Mouse (Mus musculus): ENCODE data around the gene Vmn1r56. TPM values are rescaled to one million over a fixed set of nuclear protein-coding genes. Genes with fewer than 3 reads are reported as not detected.
"Not testable (repeated sequence)": the region's sequence is repeated elsewhere in the genome, so short reads cannot be mapped to it uniquely, and the experiment has no call there.

The Vmn1r56 gene
- not detected in 2 replicates for polyA plus RNA-seq (2016; fragmentation: Nextera tagmentation; extraction: Ambion mirVana)

DNA sequence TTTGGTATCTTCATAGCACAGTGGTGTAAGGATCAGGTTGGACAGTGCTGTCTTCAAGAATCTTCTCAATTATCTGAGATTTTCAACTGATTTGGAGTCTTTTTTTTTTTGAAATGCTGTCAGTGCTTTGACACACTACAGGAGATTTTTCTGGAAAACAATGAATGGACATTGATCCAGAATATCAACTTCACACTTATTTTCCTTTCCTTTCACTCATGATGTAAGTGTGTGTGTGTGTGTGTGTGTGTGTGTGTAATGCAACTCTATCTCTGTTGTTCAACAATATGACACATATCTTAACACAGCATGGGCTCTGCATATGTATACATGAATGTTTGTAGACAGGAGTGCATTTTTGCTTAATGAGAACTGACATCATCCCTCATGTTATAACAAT lies at the start of gene Vmn1r56:
TSS of gene Vmn1r56 (minus strand) at position 101 of the 400 bp plus-strand sequence.
- not testable (repeated sequence) for H3K4me2 ChIP-seq (replicated peaks); H3K9me3 ChIP-seq; H3K4me3 ChIP-seq; H3K27me3 ChIP-seq; H3K4me1 ChIP-seq; H3K27ac ChIP-seq (replicated peaks); ATAC-seq (ENCODE audit: low FRiP score, low read depth); H3K9ac ChIP-seq (replicated peaks); H3K36me3 ChIP-seq

- 77% methylated on average over 1 of the region's 1 CpGs for WGBS
- not testable (repeated sequence) for H3K27ac ChIP-seq (replicated peaks); H3K4me2 ChIP-seq (replicated peaks); H3K9ac ChIP-seq (replicated peaks); ATAC-seq (ENCODE audit: low FRiP score, low read depth); H3K4me1 ChIP-seq; H3K9me3 ChIP-seq; H3K36me3 ChIP-seq; H3K27me3 ChIP-seq; H3K4me3 ChIP-seq
These were observed 21.6 kb upstream of the Vmn1r56 start, which contains the start of gene Vmn1r57 for GRCm38 (mm10) chr7:5218193-5218592. Gene Vmn1r57, plus strand, starts transcription at chr7:5218493.

- H3K27ac ChIP-seq (replicated peaks); H3K4me1 ChIP-seq; H3K4me2 ChIP-seq (replicated peaks); H3K4me3 ChIP-seq; H3K9me3 ChIP-seq; H3K9ac ChIP-seq (replicated peaks); H3K27me3 ChIP-seq; H3K36me3 ChIP-seq; ATAC-seq (ENCODE audit: low FRiP score, low read depth): not testable (repeated sequence)
These were observed 47.0 kb downstream of the Vmn1r56 start, which contains the start of gene Vmn1r55 for GRCm38 (mm10) chr7:5149570-5149969. Gene Vmn1r55, minus strand, starts transcription at chr7:5149670.

Other genes with a start within 250 kb of the Vmn1r56 start
- 0.18 TPM in 1 of 2 replicates, not detected in the other for gene Sbk2, start 232.3 kb downstream of the Vmn1r56 start, polyA plus RNA-seq (2016; fragmentation: Nextera tagmentation; extraction: Ambion mirVana)
- 0.14 TPM in 1 of 2 replicates, not detected in the other for gene Sbk3, start 225.6 kb downstream of the Vmn1r56 start, polyA plus RNA-seq (2016; fragmentation: Nextera tagmentation; extraction: Ambion mirVana)
- gene Zfp579, start 200.6 kb downstream of the Vmn1r56 start, polyA plus RNA-seq (2016; fragmentation: Nextera tagmentation; extraction: Ambion mirVana), result 60.9 and 68.8 TPM in 2 replicates
- 7.5 and 9.3 TPM in 2 replicates for gene Zfp524, start 182.3 kb downstream of the Vmn1r56 start, polyA plus RNA-seq (2016; fragmentation: Nextera tagmentation; extraction: Ambion mirVana)
- gene Fiz1, start 182.1 kb downstream of the Vmn1r56 start, polyA plus RNA-seq (2016; fragmentation: Nextera tagmentation; extraction: Ambion mirVana), result 69.0 and 73.4 TPM in 2 replicates
- gene Gm44973, start 181.3 kb downstream of the Vmn1r56 start, polyA plus RNA-seq (2016; fragmentation: Nextera tagmentation; extraction: Ambion mirVana), result 0.25 TPM in 1 of 2 replicates, not detected in the other
- gene Zfp865, start 176.4 kb downstream of the Vmn1r56 start, polyA plus RNA-seq (2016; fragmentation: Nextera tagmentation; extraction: Ambion mirVana), result 7.6 and 7.9 TPM in 2 replicates
- 11.1 and 15.6 TPM in 2 replicates for gene Ccdc106, start 176.2 kb downstream of the Vmn1r56 start, polyA plus RNA-seq (2016; fragmentation: Nextera tagmentation; extraction: Ambion mirVana)
- not detected in 2 replicates for gene 4632433K11Rik, start 162.6 kb downstream of the Vmn1r56 start, polyA plus RNA-seq (2016; fragmentation: Nextera tagmentation; extraction: Ambion mirVana)
- gene Zfp784, start 158.3 kb downstream of the Vmn1r56 start, polyA plus RNA-seq (2016; fragmentation: Nextera tagmentation; extraction: Ambion mirVana), result 5.4 and 5.8 TPM in 2 replicates
- 54.6 and 56.3 TPM in 2 replicates for gene Zfp580, start 145.2 kb downstream of the Vmn1r56 start, polyA plus RNA-seq (2016; fragmentation: Nextera tagmentation; extraction: Ambion mirVana)
- 148 and 160 TPM in 2 replicates for gene U2af2, start 134.6 kb downstream of the Vmn1r56 start, polyA plus RNA-seq (2016; fragmentation: Nextera tagmentation; extraction: Ambion mirVana)
- gene Epn1, start 116.5 kb downstream of the Vmn1r56 start, polyA plus RNA-seq (2016; fragmentation: Nextera tagmentation; extraction: Ambion mirVana), result 67.3 and 69.8 TPM in 2 replicates
- not detected in 2 replicates for gene Rfpl4, start 79.8 kb downstream of the Vmn1r56 start, polyA plus RNA-seq (2016; fragmentation: Nextera tagmentation; extraction: Ambion mirVana)
- 0.41 and 0.46 TPM in 2 replicates for gene Rasl2-9, start 70.8 kb downstream of the Vmn1r56 start, polyA plus RNA-seq (2016; fragmentation: Nextera tagmentation; extraction: Ambion mirVana)
- gene Vmn1r55, start 47.1 kb downstream of the Vmn1r56 start, polyA plus RNA-seq (2016; fragmentation: Nextera tagmentation; extraction: Ambion mirVana), result not detected in 2 replicates
- gene Vmn1r57, start 21.7 kb upstream of the Vmn1r56 start, polyA plus RNA-seq (2016; fragmentation: Nextera tagmentation; extraction: Ambion mirVana), result not detected in 2 replicates
- not detected in 2 replicates for gene Gm5065, start 153.8 kb upstream of the Vmn1r56 start, polyA plus RNA-seq (2016; fragmentation: Nextera tagmentation; extraction: Ambion mirVana)
- gene Nlrp2, start 154.3 kb upstream of the Vmn1r56 start, polyA plus RNA-seq (2016; fragmentation: Nextera tagmentation; extraction: Ambion mirVana), result not detected in 2 replicates
- not detected in 2 replicates for gene Vmn1r58, start 216.6 kb upstream of the Vmn1r56 start, polyA plus RNA-seq (2016; fragmentation: Nextera tagmentation; extraction: Ambion mirVana)

All from midbrain, embryonic 12.5 days (tissue).